Mouse (Mus musculus): Measurements from ENCODE around the gene Bcl2l10. TPM values are rescaled to one million over a fixed set of nuclear protein-coding genes. Genes with fewer than 3 reads are reported as not detected.

Gene Bcl2l10
- polyA plus RNA-seq, 1 experiment = 0.09 TPM

GRCm38 (mm10) chr9:75313138-75313831, 34.3 kb upstream of the Bcl2l10 start:
- TF ChIP-seq POLR2A (IDR thresholded peaks at IDR 0.05; ENCODE audit: borderline replicate concordance, extremely low read depth, low read depth, low read length) = no peak
- TF ChIP-seq CTCF (IDR thresholded peaks at IDR 0.05; ENCODE audit: insufficient read depth, low read length) = no peak
- H3K4me3 ChIP-seq (replicated peaks; ENCODE audit: extremely low read depth, low read depth, low read length) = no peak overlapping the region

DNA sequence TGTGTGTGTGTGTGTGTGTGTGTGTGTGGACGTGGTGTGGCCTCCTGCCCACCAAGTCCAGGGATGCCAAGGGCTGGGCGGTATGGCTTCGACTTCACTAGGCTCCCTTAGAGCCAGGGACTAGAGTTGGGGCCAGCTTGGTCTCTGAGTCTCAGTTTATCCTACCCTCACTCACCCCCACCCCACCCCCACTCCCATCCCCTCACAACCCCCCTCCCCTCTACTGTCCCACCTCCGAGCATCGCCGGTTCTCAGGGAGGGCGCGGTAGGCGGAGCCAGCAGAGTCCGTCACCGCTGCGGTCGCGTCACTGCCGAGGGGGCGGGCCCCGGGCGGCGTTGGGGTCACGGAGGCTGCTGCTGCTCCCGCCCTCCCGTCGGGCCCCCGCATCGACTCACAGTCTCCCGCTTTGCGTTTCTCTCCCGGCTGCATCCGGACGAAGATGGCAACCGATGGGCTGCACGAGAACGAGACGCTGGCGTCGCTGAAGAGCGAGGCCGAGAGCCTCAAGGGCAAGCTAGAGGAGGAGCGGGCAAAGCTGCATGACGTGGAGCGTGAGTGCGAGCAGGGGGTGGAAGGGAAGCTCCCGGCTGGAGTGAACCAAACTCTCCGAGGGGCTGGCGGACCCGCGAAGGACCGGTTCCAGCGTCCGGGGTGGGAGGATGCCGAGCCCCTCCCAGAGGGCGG, 33.6 kb upstream of the Bcl2l10 start:
- no peak for TF ChIP-seq POLR2A (IDR thresholded peaks at IDR 0.05; ENCODE audit: borderline replicate concordance, extremely low read depth, low read depth, low read length)
- no peak for TF ChIP-seq CTCF (IDR thresholded peaks at IDR 0.05; ENCODE audit: insufficient read depth, low read length)
- H3K4me1 ChIP-seq (ENCODE audit: control insufficient read depth, insufficient read depth, low read length) = no peaks in the 10 kb centered on the region
- peak; percentile 76 for DNase-seq
- WGBS = 1% methylated on average over 50 of the region's 52 CpGs
- H3K4me3 ChIP-seq (replicated peaks; ENCODE audit: extremely low read depth, low read depth, low read length) = peak overlapping the region; percentile 61

More at GRCm38 (mm10) chr9:75313138-75313831, 34.3 kb upstream of the Bcl2l10 start:
- 44% methylated on average over 11 of the region's 11 CpGs for WGBS
- no peaks in the 10 kb centered on the region for H3K4me1 ChIP-seq (ENCODE audit: control insufficient read depth, insufficient read depth, low read length)
- DNase-seq = no peak

GRCm38 (mm10) chr9:75314517-75315105, 32.9 kb upstream of the Bcl2l10 start:
- 10% methylated on average over 22 of the region's 22 CpGs for WGBS

GRCm38 (mm10) chr9:75315238-75315637, 32.3 kb upstream of the Bcl2l10 start:
- Histone ChIP-seq H3K4me3 (replicated peaks; ENCODE audit: extremely low read depth, low read depth, low read length) (no peak overlapping the region), H3K4me1 (ENCODE audit: control insufficient read depth, insufficient read depth, low read length) (no peaks in the 10 kb centered on the region)
- TF ChIP-seq CTCF (IDR thresholded peaks at IDR 0.05; ENCODE audit: insufficient read depth, low read length) (no peak), POLR2A (IDR thresholded peaks at IDR 0.05; ENCODE audit: borderline replicate concordance, extremely low read depth, low read depth, low read length) (no peak)
- DNase-seq = no peak
- WGBS = 75% methylated on average over 3 of the region's 3 CpGs

More at GRCm38 (mm10) chr9:75314517-75315105, 32.9 kb upstream of the Bcl2l10 start:
- DNase-seq = peak; percentile 9
- no peak for TF ChIP-seq POLR2A (IDR thresholded peaks at IDR 0.05; ENCODE audit: borderline replicate concordance, extremely low read depth, low read depth, low read length)
- TF ChIP-seq CTCF (IDR thresholded peaks at IDR 0.05; ENCODE audit: insufficient read depth, low read length) = no peak
- Histone ChIP-seq H3K4me3 (replicated peaks; ENCODE audit: extremely low read depth, low read depth, low read length) (peak overlapping the region; percentile 61), H3K4me1 (ENCODE audit: control insufficient read depth, insufficient read depth, low read length) (no peaks in the 10 kb centered on the region)

DNA sequence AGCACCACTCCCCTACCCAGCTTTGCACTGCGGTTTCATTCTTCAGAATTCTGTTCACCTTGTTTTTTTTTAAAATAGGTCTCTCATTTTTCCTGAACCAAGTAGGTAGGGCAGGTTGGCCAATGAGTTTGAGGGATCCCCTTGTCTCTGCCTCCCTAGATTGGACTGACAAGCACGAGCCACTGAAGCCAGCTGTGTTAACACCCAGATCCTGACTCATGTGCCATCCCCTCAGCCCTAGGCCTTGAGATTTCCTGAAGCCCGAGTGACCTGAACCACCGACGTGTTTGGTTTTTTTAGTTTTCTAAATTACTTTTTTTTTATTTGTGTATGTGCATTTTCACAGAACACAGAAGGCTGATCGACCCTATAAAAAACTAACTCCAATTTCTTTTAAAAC, 30.8 kb upstream of the Bcl2l10 start:
- no peaks in the 10 kb centered on the region for H3K4me1 ChIP-seq (ENCODE audit: control insufficient read depth, insufficient read depth, low read length)
- no peak overlapping the region for H3K4me3 ChIP-seq (replicated peaks; ENCODE audit: extremely low read depth, low read depth, low read length)
- DNase-seq = no peak
- TF ChIP-seq CTCF (IDR thresholded peaks at IDR 0.05; ENCODE audit: insufficient read depth, low read length) = no peak
- no peak for TF ChIP-seq POLR2A (IDR thresholded peaks at IDR 0.05; ENCODE audit: borderline replicate concordance, extremely low read depth, low read depth, low read length)
- WGBS = 84% methylated on average over 6 of the region's 6 CpGs

DNA sequence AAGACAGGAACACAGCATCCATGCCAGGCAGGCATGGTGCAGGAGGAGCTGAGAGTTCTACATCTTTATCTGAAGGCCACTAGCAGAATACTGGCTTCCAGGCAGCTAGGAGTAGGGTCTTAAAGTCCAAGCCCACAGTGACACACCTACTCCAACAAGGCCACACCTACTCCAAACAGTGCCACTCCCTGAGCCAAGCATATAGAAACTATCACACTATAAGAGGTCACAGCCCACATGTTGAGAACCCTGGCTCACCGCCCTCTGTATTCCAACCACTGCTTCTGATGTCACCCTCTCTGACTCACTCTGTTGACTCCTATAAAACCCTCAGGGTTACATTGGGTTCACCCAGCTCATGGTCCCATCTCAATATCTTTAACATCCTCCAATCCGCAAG, 29.4 kb upstream of the Bcl2l10 start:
- TF ChIP-seq POLR2A (IDR thresholded peaks at IDR 0.05; ENCODE audit: borderline replicate concordance, extremely low read depth, low read depth, low read length) (no peak), CTCF (IDR thresholded peaks at IDR 0.05; ENCODE audit: insufficient read depth, low read length) (no peak)

DNA sequence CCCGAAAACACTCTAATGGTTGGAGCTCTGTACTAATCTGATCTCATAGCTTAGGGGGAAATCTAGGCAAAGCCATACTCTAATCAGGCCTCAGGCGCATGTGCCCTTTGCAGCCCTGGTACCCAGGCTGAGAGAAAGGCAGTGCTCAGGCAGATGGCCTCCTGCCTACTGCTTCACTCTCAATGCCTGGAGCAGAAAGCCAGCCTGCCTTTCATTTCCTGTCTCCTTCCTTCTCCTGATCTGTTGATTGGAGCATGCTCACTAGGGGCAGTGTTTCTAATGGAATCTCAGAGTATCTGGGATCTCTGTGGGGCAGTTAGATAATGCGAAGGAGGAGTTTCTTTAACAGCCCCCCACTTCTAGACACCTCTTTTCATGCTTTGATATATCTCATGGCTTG, 28.2 kb upstream of the Bcl2l10 start:
- H3K4me1 ChIP-seq (ENCODE audit: control insufficient read depth, insufficient read depth, low read length) = no peaks in the 10 kb centered on the region
- TF ChIP-seq CTCF (IDR thresholded peaks at IDR 0.05; ENCODE audit: insufficient read depth, low read length) (no peak), POLR2A (IDR thresholded peaks at IDR 0.05; ENCODE audit: borderline replicate concordance, extremely low read depth, low read depth, low read length) (no peak)
- no peak overlapping the region for H3K4me3 ChIP-seq (replicated peaks; ENCODE audit: extremely low read depth, low read depth, low read length)
- no peak for DNase-seq
- WGBS = 85% methylated on average over 3 of the region's 3 CpGs

More for the DNA sequence above, 29.4 kb upstream of the Bcl2l10 start:
- 86% methylated on average over 2 of the region's 2 CpGs for WGBS
- H3K4me1 ChIP-seq (ENCODE audit: control insufficient read depth, insufficient read depth, low read length) = no peaks in the 10 kb centered on the region
- H3K4me3 ChIP-seq (replicated peaks; ENCODE audit: extremely low read depth, low read depth, low read length) = no peak overlapping the region
- DNase-seq = no peak

GRCm38 (mm10) chr9:75322099-75322885, 25.3 kb upstream of the Bcl2l10 start:
- Histone ChIP-seq H3K4me3 (replicated peaks; ENCODE audit: extremely low read depth, low read depth, low read length) (no peak overlapping the region), H3K4me1 (ENCODE audit: control insufficient read depth, insufficient read depth, low read length) (no peaks in the 10 kb centered on the region)
- no peak for DNase-seq
- WGBS = 76% methylated on average over 13 of the region's 13 CpGs
- TF ChIP-seq POLR2A (IDR thresholded peaks at IDR 0.05; ENCODE audit: borderline replicate concordance, extremely low read depth, low read depth, low read length) (no peak), CTCF (IDR thresholded peaks at IDR 0.05; ENCODE audit: insufficient read depth, low read length) (no peak)

- H3K4me1 ChIP-seq (ENCODE audit: control insufficient read depth, insufficient read depth, low read length) = no peaks in the 10 kb centered on the region
- no peak for TF ChIP-seq CTCF (IDR thresholded peaks at IDR 0.05; ENCODE audit: insufficient read depth, low read length)
- no peak for TF ChIP-seq POLR2A (IDR thresholded peaks at IDR 0.05; ENCODE audit: borderline replicate concordance, extremely low read depth, low read depth, low read length)
- DNase-seq = no peak
- 94% methylated on average over 3 of the region's 3 CpGs for WGBS
- no peak overlapping the region for H3K4me3 ChIP-seq (replicated peaks; ENCODE audit: extremely low read depth, low read depth, low read length)
Measured at GRCm38 (mm10) chr9:75328047-75328446, 19.5 kb upstream of the Bcl2l10 start.

All from lung, adult 2 months (tissue).